Mouse (Mus musculus) CD4-positive, CD25-positive, alpha-beta regulatory T cell, adult 4 months (primary cell): ENCODE data around the gene Bmp8a. TPM values are rescaled to one million over a fixed set of nuclear protein-coding genes. Genes with fewer than 3 reads are reported as not detected.
A peak's percentile ranks its signal among the peaks of the same experiment; 100 is the strongest.
"Not testable (repeated sequence)": the region's sequence is repeated elsewhere in the genome, so short reads cannot be mapped to it uniquely, and the experiment has no call there.

Source experiments
- ATAC-seq: one replicate; pipeline ENCODE4 v1.8.0; 2017
- polyA plus RNA-seq, 2 experiments: library from polyadenylated mRNA; unstranded; fragments of 100-300 nt; shearing (Covaris generic); gene quantifications; one replicate each; pipeline ENCODE4 v1.2.1; 2017

Bmp8a gene
- polyA plus RNA-seq, 2 experiments from 2014 or later, result not detected

DNA sequence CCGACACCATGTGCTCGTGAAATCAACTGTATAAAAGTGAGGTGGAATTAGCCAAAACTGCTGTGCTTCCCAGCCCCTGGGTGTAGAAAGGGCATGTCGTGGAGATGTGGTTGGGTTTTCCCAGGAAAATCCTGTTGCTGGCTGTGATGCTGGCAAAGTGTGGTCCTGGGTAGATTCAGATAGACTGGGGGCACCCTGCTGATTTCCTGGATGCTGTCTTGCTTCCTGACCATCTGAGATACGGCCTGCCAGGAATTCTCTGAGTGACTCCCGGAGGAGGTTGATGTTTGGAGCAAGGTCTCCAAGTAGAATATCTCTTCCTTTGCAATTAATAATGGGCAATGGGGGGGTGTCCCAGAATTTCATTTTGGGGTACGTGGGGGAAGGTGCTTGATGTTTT, 14.1 kb downstream of the Bmp8a start:
- no peak for ATAC-seq

- ATAC-seq, result no peak
These were observed 15.4 kb downstream of the Bmp8a start for GRCm38 (mm10) chr4:123327630-123328029.

DNA sequence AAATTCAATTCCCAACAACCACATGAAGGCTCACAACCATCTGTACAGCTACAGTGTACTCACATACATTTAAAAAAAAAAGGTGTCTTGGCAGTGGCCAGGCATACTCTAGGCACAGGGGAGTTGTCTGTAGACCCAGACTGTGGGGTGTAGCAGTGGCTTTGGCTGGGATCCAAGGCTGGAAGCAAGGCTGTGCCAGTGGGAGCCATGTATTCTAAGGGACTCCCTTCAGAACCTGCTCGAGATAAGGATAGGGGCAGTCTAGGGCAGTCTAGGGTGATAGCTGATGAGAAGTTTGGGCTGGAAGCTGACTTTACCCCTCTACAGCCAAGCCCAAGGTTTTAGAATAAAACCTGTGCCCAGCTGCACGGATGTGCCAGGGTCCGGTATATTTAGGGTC, 17.0 kb downstream of the Bmp8a start:
- ATAC-seq, result no peak

GRCm38 (mm10) chr4:123323534-123323933, 19.5 kb downstream of the Bmp8a start, which contains the start of gene Oxct2a:
TSS of gene Oxct2a (minus strand) at chr4:123323634.
- ATAC-seq, result no peak

DNA sequence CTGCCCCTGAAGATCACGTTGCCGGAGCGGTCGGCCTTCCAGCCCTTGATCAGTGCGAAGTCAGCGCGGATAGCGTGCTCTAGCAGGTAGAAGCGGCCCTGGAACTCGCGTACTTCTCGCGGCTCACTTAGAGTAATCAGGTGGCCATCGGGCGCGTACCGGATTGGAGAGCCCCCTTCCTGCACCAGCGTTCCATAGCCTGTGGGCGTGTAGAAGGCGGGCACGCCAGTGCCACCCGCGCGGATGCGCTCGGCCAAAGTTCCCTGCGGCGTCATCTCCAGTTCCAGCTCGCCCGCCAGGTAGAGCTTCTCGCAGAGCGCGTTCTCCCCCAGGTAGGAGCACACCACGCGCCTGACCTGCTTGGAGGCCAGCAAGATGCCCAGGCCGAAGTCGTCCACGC, 20.1 kb downstream of the Bmp8a start:
- ATAC-seq, result not testable (repeated sequence)

GRCm38 (mm10) chr4:123314497-123314896, 28.6 kb downstream of the Bmp8a start:
- no peak for ATAC-seq

DNA sequence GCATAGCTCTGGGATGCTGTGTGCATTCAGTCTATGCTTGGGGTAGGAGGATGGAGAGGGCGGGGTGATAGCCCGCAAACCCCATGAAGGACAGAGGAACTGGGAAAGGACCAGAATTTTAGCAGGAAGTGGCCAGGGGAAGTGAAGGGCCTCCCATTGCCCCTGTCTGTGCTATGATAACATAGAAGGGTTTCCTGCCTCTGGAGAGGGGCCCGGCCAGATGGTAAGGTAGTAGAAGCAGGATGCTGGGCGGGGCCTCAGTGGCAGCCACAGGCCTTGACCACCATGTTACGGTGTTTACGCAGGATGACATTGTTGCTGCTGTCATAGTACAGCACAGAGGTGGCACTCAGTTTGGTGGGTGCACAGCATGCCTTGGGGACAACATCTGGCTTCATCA, 30.0 kb downstream of the Bmp8a start:
- ATAC-seq, result no peak

- ATAC-seq, result no peak
These were observed 31.2 kb downstream of the Bmp8a start for GRCm38 (mm10) chr4:123311845-123312244.

GRCm38 (mm10) chr4:123308292-123308691, 34.8 kb downstream of the Bmp8a start:
- ATAC-seq, result no peak

- ATAC-seq, result no peak
These were observed 36.1 kb downstream of the Bmp8a start for GRCm38 (mm10) chr4:123306999-123307398.

GRCm38 (mm10) chr4:123305789-123306188, 37.3 kb downstream of the Bmp8a start:
- ATAC-seq, result peak; percentile 78

GRCm38 (mm10) chr4:123298980-123299670, 43.9 kb downstream of the Bmp8a start:
- no peak for ATAC-seq

DNA sequence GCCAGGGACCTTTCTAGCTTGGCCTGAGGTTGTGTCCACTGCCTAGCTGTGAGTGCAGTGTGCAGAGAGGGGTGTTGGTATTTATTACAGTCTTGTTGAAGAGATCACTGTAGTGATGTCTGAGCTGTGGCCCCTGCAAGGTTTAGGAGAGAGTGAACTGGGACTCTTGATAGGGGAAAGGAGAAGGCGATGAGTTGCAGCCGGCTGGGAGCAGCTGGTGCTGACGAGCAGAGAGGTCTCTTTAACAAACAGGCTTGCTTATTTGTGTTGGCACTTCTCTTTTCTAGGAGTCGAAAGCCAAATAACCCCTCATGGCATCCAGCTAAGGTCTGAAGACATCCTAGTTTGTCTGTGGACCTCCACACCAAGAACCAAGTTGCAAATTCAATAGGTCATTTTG, 44.8 kb downstream of the Bmp8a start:
- no peak for ATAC-seq

GRCm38 (mm10) chr4:123297195-123297960, 45.7 kb downstream of the Bmp8a start:
- ATAC-seq, result no peak

- ATAC-seq, result no peak
These were observed 46.9 kb downstream of the Bmp8a start for GRCm38 (mm10) chr4:123296148-123296534.

GRCm38 (mm10) chr4:123295516-123296147, 47.4 kb downstream of the Bmp8a start:
- ATAC-seq, result no peak

DNA sequence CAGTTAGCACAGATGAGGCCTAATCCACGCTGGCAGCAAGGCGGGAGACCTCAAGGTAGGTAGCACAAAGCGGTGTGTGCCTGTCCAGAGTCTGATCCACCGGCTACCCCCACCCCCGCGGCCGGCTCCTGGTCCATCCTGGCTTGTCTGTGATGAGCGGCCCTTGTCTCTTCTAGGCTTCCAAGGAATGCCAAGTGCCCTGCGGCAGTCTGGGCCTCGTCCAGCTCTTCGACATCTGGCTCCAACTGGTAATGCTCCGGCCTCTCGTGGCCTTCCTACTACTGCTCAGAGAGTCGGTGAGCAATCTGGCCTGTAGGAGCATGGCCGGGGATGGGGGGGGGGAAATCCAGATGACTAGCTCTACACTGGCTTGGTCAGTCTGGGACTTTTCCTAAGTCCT, 48.0 kb downstream of the Bmp8a start:
- ATAC-seq, result not testable (repeated sequence)

GRCm38 (mm10) chr4:123293661-123294443, 49.2 kb downstream of the Bmp8a start:
- ATAC-seq, result no peak

DNA sequence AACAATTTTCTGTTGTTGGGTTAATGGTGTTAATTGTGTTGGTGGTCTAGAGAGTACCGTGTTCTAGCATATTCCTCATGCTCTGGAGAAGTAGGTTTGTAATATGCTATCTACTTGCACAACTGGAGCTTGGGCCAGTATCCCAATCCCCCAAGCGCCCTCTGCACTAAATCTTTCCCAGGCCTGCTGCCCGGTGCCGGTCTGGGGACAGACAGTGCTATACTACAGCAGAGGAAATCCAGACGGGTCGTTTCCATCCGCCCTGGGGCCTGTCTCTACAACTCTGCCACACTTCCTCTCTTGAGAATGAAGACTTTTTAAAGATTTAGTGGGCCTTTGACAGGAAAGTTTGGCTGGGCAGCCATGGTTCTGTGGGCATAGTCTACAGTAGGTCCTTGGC, 50.1 kb downstream of the Bmp8a start:
- no peak for ATAC-seq

DNA sequence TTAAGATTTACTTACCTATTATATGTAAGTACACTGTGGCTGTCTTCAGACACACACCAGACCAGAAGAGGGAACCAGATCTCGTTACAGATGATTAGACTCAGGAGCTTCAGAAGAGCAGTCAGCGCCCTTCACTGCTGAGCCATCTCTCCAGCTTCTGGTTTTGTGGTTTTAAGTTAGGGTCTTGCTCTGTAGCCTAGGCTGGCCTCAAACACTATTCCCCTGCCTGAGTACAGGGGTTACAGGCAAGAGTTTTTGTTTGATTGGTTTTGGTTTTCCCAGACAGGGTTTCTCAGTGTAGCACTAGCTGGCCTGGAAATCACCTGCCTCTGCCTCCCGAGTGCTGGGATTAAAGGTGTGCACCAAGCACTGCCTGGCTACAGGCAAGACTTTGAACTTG, 50.7 kb downstream of the Bmp8a start:
- ATAC-seq, result no peak

GRCm38 (mm10) chr4:123289038-123289437, 54.0 kb downstream of the Bmp8a start:
- ATAC-seq, result no peak

DNA sequence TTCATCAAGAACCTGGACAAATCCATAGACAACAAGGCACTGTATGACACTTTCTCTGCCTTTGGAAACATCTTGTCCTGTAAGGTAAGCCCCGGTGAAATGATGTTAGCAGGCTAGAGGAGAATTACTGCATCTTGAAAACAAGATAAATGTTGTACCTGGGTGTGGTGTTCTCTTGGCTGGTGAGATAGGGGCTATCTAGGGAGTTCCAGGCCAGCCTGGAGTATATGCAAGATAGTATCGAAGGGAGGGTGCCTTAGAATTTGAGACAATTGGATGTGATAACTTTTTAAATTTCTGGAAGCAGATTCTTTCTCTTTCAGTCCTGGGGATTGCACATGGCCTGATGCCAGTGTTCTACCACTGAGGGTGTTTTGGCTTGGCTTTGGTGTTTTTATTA, 56.3 kb downstream of the Bmp8a start:
- ATAC-seq, result no peak
